Mouse (Mus musculus): ENCODE measurements around the gene Ccdc106. TPM values are rescaled to one million over a fixed set of nuclear protein-coding genes. Genes with fewer than 3 reads are reported as not detected.
"Not testable (repeated sequence)": the region's sequence is repeated elsewhere in the genome, so short reads cannot be mapped to it uniquely, and the experiment has no call there.

Ccdc106 gene
- polyA plus RNA-seq, 2 experiments = 36.7 to 48.1 TPM

DNA sequence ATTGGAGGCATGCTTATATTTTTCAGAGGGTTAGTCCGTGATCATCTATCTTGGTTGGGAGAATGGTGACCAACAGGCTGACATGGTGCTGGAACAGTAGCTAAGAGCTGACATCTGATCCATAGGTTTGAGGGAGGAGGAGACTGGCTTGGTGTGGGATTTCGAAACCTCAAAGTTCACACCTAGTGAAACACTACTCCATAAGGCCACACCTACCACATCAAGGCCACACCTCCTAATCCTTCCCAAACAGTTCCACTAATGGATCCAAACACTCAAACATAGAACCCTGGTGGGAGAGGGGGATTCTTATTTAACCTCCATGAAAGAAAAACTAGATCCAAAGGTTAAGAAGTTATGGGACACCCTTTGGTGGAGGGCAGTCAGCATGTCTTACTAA lies 3.4 kb upstream of the Ccdc106 start:
- Histone ChIP-seq H3K4me3 (replicated peaks; ENCODE audit: low read length) (no peak overlapping the region), H3K9ac (ENCODE audit: low read depth, low read length, severe bottlenecking) (no peak overlapping the region), H3K4me1 (ENCODE audit: control insufficient read depth, insufficient read depth, low read length) (peaks cover 17% of the 10 kb centered on the region), H3K4me2 (replicated peaks; ENCODE audit: low read depth, low read length, severe bottlenecking) (no peak overlapping the region), H3K36me3 (ENCODE audit: control insufficient read depth, insufficient read depth, low read length) (peaks cover 11% of the 10 kb centered on the region), H3K27ac (replicated peaks; ENCODE audit: low read depth, low read length) (no peak overlapping the region), H3K9me3 (ENCODE audit: control insufficient read depth, low read length) (no peaks in the 10 kb centered on the region), H3K27me3 (ENCODE audit: control insufficient read depth, insufficient read depth, low read length) (no peaks in the 10 kb centered on the region)
- DNase-seq (ENCODE audit: low spot score) = no peak
- TF ChIP-seq POLR2A (IDR thresholded peaks at IDR 0.05; ENCODE audit: borderline replicate concordance, extremely low read depth, insufficient read depth, insufficient read length) = no peak
- 99% methylated on average over 2 of the region's 2 CpGs for WGBS
- ATAC-seq (ENCODE audit: low FRiP score, low read depth) = no peak

DNA sequence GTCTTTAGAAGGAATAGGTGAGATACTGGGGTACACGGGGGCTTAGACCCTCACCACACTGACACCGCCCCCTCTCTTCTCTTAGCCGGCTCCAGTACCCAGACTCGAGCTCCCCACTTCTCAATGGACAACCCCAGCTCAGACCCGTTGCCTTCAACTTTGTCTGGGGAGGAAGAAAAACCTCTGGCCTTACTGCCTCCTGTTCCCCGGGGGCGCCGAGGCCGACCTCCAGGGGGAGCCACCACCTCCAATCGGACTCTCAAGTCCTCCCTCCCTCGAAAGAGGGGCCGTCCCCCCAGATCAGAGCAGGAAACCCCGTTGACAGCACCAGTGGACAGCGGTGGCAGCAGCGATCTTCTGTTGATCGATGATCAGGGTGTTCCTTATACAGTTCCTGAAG lies 3.0 kb upstream of the Ccdc106 start:
- Histone ChIP-seq H3K36me3 (ENCODE audit: control insufficient read depth, insufficient read depth, low read length) (peaks cover 11% of the 10 kb centered on the region), H3K4me1 (ENCODE audit: control insufficient read depth, insufficient read depth, low read length) (peaks cover 17% of the 10 kb centered on the region), H3K27me3 (ENCODE audit: control insufficient read depth, insufficient read depth, low read length) (no peaks in the 10 kb centered on the region), H3K4me2 (replicated peaks; ENCODE audit: low read depth, low read length, severe bottlenecking) (no peak overlapping the region), H3K4me3 (replicated peaks; ENCODE audit: low read length) (no peak overlapping the region), H3K9ac (ENCODE audit: low read depth, low read length, severe bottlenecking) (no peak overlapping the region), H3K9me3 (ENCODE audit: control insufficient read depth, low read length) (no peaks in the 10 kb centered on the region), H3K27ac (replicated peaks; ENCODE audit: low read depth, low read length) (no peak overlapping the region)
- no peak for TF ChIP-seq POLR2A (IDR thresholded peaks at IDR 0.05; ENCODE audit: borderline replicate concordance, extremely low read depth, insufficient read depth, insufficient read length)
- 93% methylated on average over 16 of the region's 16 CpGs for WGBS
- DNase-seq (ENCODE audit: low spot score) = no peak
- ATAC-seq (ENCODE audit: low FRiP score, low read depth) = no peak

DNA sequence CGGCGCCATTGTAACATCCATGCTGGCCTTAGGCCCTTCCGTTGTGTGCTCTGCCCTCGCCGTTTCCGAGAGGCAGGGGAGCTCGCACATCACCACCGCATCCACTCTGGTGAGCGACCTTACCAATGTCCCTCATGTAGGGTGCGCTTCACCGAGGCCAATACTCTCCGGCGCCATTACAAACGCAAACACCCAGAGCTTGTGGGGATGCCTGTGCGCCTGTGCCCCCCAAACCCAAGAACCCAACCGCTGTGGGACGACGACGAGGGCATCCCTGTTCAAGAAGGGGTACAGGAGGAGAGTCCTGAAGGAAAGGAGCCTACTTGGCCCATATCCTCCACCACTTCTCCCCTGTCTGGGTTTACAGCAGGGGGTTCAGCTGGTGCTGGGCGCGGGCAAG lies 2.4 kb upstream of the Ccdc106 start:
- TF ChIP-seq POLR2A (IDR thresholded peaks at IDR 0.05; ENCODE audit: borderline replicate concordance, extremely low read depth, insufficient read depth, insufficient read length) = no peak
- H3K9ac ChIP-seq (ENCODE audit: low read depth, low read length, severe bottlenecking) = no peak overlapping the region
- DNase-seq (ENCODE audit: low spot score) = no peak
- ATAC-seq (ENCODE audit: low FRiP score, low read depth) = no peak
- no peak overlapping the region for H3K4me2 ChIP-seq (replicated peaks; ENCODE audit: low read depth, low read length, severe bottlenecking)
- H3K27ac ChIP-seq (replicated peaks; ENCODE audit: low read depth, low read length) = no peak overlapping the region
- H3K36me3 ChIP-seq (ENCODE audit: control insufficient read depth, insufficient read depth, low read length) = peaks cover 11% of the 10 kb centered on the region
- no peak overlapping the region for H3K4me3 ChIP-seq (replicated peaks; ENCODE audit: low read length)
- peaks cover 17% of the 10 kb centered on the region for H3K4me1 ChIP-seq (ENCODE audit: control insufficient read depth, insufficient read depth, low read length)
- 97% methylated on average over 21 of the region's 21 CpGs for WGBS
- H3K27me3 ChIP-seq (ENCODE audit: control insufficient read depth, insufficient read depth, low read length) = no peaks in the 10 kb centered on the region
- no peaks in the 10 kb centered on the region for H3K9me3 ChIP-seq (ENCODE audit: control insufficient read depth, low read length)

DNA sequence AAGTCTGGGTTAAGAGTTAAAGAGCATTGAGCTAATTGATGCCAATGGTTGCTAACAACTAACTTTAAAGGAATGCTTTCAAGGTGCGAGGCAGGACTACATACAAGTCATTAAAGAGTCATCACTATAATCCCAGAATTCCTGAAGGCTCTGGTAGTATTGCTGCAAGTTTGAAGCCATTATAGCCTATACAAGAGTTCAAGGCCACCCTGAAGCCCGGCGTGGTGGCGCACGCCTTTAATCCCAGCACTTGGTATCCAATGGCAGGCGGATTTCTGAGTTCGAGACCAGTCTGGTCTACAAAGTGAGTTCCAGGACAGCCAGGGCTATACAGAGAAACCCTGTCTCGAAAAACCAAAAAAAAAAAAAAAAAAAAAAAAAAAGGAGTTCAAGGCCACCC lies 777 bp upstream of the Ccdc106 start:
- peaks cover 15% of the 10 kb centered on the region for H3K4me1 ChIP-seq (ENCODE audit: control insufficient read depth, insufficient read depth, low read length)
- H3K9ac ChIP-seq (ENCODE audit: low read depth, low read length, severe bottlenecking) = peak overlapping the region; percentile 93; the same call in 1 of the 2 replicates
- ATAC-seq (ENCODE audit: low FRiP score, low read depth); DNase-seq (ENCODE audit: low spot score); H3K27me3 ChIP-seq (ENCODE audit: control insufficient read depth, insufficient read depth, low read length); H3K9me3 ChIP-seq (ENCODE audit: control insufficient read depth, low read length): not testable (repeated sequence)
- peak overlapping the region; percentile 50 for H3K4me2 ChIP-seq (replicated peaks; ENCODE audit: low read depth, low read length, severe bottlenecking)
- H3K27ac ChIP-seq (replicated peaks; ENCODE audit: low read depth, low read length) = peak overlapping the region; percentile 95
- H3K36me3 ChIP-seq (ENCODE audit: control insufficient read depth, insufficient read depth, low read length) = peaks cover 26% of the 10 kb centered on the region
- peak overlapping the region; percentile 90 for H3K4me3 ChIP-seq (replicated peaks; ENCODE audit: low read length)
- WGBS = 20% methylated on average over 8 of the region's 8 CpGs

DNA sequence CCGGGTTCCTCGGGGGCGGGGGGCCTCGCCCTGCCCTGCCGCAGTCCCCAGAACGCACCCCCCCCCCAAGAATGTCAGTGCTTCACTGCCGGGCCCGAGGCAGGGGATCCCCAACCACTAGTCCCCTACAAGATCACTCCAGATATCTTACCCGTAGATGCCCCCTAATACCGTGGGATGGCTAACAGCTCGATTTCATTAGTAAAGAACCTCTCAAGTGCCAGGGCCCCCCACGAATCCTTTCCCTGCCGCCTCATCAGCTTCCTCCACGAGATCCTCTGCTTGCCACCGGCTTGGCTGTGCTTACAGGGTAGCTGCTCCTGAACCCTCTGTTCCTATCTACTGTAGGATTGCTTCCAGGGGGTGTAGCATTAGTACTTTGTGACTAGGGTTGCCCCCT lies 332 bp downstream of the Ccdc106 start:
- Histone ChIP-seq H3K36me3 (ENCODE audit: control insufficient read depth, insufficient read depth, low read length) (peaks cover 31% of the 10 kb centered on the region), H3K9ac (ENCODE audit: low read depth, low read length, severe bottlenecking) (peak overlapping the region; percentile 93), H3K4me1 (ENCODE audit: control insufficient read depth, insufficient read depth, low read length) (peaks cover 15% of the 10 kb centered on the region), H3K4me3 (replicated peaks; ENCODE audit: low read length) (peak overlapping the region; percentile 90), H3K27ac (replicated peaks; ENCODE audit: low read depth, low read length) (peak overlapping the region; percentile 95), H3K27me3 (ENCODE audit: control insufficient read depth, insufficient read depth, low read length) (no peaks in the 10 kb centered on the region), H3K9me3 (ENCODE audit: control insufficient read depth, low read length) (no peaks in the 10 kb centered on the region), H3K4me2 (replicated peaks; ENCODE audit: low read depth, low read length, severe bottlenecking) (peak overlapping the region; percentile 84)
- TF ChIP-seq POLR2A (IDR thresholded peaks at IDR 0.05; ENCODE audit: borderline replicate concordance, extremely low read depth, insufficient read depth, insufficient read length) = no peak
- no peak for DNase-seq (ENCODE audit: low spot score)
- ATAC-seq (ENCODE audit: low FRiP score, low read depth) = no peak
- WGBS = 0% methylated on average over 10 of the region's 15 CpGs

DNA sequence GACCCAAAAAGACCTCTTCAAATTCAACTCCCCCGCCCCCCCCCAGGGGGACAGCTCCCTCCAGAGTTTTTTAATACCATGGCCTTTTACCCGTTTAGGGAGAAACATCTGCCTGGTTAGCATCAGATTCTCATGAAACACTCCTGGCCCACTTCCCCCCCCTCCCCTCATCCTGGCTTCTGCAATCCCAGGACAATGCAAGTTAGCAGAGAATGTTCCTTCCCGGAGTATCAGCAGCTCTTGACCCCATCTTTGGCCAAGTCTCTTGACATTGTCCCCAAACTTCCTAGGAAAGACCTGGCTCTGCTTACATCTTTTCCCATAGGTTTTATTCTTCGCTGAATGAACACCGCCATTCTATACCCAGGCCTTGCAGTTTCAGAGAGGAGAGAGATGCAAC lies 844 bp downstream of the Ccdc106 start:
- Histone ChIP-seq H3K27ac (replicated peaks; ENCODE audit: low read depth, low read length) (peak overlapping the region; percentile 95), H3K27me3 (ENCODE audit: control insufficient read depth, insufficient read depth, low read length) (no peaks in the 10 kb centered on the region), H3K4me3 (replicated peaks; ENCODE audit: low read length) (peak overlapping the region; percentile 90), H3K4me1 (ENCODE audit: control insufficient read depth, insufficient read depth, low read length) (peaks cover 15% of the 10 kb centered on the region), H3K4me2 (replicated peaks; ENCODE audit: low read depth, low read length, severe bottlenecking) (peak overlapping the region; percentile 84), H3K9ac (ENCODE audit: low read depth, low read length, severe bottlenecking) (peak overlapping the region; percentile 93), H3K9me3 (ENCODE audit: control insufficient read depth, low read length) (no peaks in the 10 kb centered on the region), H3K36me3 (ENCODE audit: control insufficient read depth, insufficient read depth, low read length) (peaks cover 36% of the 10 kb centered on the region)
- no peak for ATAC-seq (ENCODE audit: low FRiP score, low read depth)
- no peak for DNase-seq (ENCODE audit: low spot score)
- TF ChIP-seq POLR2A (IDR thresholded peaks at IDR 0.05; ENCODE audit: borderline replicate concordance, extremely low read depth, insufficient read depth, insufficient read length) = no peak
- 44% methylated on average over 5 of the region's 5 CpGs for WGBS

All from limb, embryonic 14.5 days (tissue).